Mouse (Mus musculus): Measurements from ENCODE around the gene Slc28a3. TPM values are rescaled to one million over a fixed set of nuclear protein-coding genes. Genes with fewer than 3 reads are reported as not detected.

Gene Slc28a3
- polyA plus RNA-seq (2017; shearing (Covaris generic)), result under 1 TPM in 1 of 2 experiments, not detected in 1; 0.63 TPM

DNA sequence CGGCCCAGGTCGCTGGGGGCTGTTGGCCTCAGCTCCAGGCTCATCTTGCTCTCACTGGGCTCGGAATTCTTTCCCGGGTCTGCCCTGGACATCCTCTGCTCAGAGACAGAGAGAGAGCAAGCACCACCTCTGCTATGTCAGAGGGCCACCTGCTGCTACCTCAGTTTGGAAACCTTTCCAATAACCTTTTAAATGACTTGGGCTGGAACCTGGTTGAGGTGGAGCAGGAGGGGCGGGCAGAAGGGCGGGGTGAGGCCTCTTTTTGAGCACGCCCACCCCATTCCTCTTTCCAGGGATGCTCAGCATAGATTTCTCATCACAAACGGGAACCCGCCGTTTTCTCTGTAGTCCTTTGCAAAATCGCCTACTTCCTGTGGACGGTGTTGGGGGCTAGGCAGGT is at the start of gene Slc28a3:
Slc28a3 (minus strand) TSS at position 162 of the 400 bp plus-strand sequence.
- no peak for ATAC-seq

DNA sequence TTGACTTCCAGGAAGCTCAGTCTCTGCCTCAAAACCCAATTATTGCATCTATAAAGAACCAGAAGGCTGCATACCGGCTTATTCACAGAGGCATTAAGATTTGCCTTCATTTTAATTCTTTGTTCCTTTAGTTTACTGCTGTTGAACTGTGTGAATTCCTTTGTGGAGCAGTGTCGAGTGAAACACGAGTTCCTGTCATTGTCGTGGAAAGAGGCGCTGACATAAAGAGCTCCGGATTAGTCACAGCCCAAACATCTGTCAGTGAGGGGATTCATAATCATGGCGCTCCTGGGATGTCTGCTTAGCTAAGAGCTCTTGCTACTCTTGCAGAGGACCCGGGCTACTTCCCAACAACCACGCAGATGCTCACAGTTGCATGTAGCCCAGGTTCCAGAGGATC is 47.3 kb upstream of the Slc28a3 start:
- no peak for ATAC-seq

GRCm38 (mm10) chr13:58656885-58657284 is 46.2 kb upstream of the Slc28a3 start:
- ATAC-seq, result no peak

- no peak for ATAC-seq
Measured at GRCm38 (mm10) chr13:58655552-58655951, 44.9 kb upstream of the Slc28a3 start.

GRCm38 (mm10) chr13:58640330-58640729 is 29.7 kb upstream of the Slc28a3 start:
- ATAC-seq, result no peak

- no peak for ATAC-seq
Measured at GRCm38 (mm10) chr13:58638950-58639349, 28.3 kb upstream of the Slc28a3 start.

GRCm38 (mm10) chr13:58637360-58638002 is 26.8 kb upstream of the Slc28a3 start:
- ATAC-seq, result no peak

- no peak for ATAC-seq
Measured at GRCm38 (mm10) chr13:58633887-58634286, 23.2 kb upstream of the Slc28a3 start.

DNA sequence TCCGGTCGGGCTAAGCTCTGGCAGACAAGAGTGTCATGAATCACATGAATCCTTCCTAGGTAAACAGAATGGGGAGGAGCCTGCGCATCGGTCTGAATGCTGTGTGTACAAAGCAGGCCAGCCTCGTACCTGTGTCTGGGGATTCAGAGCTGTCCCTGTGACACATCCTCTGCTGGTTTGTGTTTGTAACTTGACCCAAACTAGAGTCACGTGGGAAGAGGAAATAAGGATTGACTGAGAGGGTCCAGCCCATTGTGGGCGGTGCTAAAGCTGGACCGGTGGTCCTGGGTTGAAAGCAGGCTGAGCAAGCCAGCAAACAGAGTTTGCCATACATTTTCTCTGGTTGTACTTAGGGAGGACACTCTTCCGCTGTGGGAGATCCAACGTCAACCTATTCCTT is 20.1 kb upstream of the Slc28a3 start:
- ATAC-seq, result no peak

- ATAC-seq, result no peak
Measured at GRCm38 (mm10) chr13:58629365-58630050, 18.8 kb upstream of the Slc28a3 start.

- ATAC-seq, result no peak
Measured at GRCm38 (mm10) chr13:58622647-58623046, 12.0 kb upstream of the Slc28a3 start.

- no peak for ATAC-seq
Measured at GRCm38 (mm10) chr13:58619301-58619700, 8.6 kb upstream of the Slc28a3 start.

- ATAC-seq, result no peak
Measured at GRCm38 (mm10) chr13:58610059-58610458, 618 bp downstream of the Slc28a3 start.

GRCm38 (mm10) chr13:58601201-58601855 is 9.3 kb downstream of the Slc28a3 start:
- no peak for ATAC-seq

- ATAC-seq, result no peak
Measured at GRCm38 (mm10) chr13:58598578-58598977, 12.1 kb downstream of the Slc28a3 start.

- no peak for ATAC-seq
Measured at GRCm38 (mm10) chr13:58593129-58593528, 17.5 kb downstream of the Slc28a3 start.

GRCm38 (mm10) chr13:58591912-58592311 is 18.8 kb downstream of the Slc28a3 start:
- ATAC-seq, result no peak

DNA sequence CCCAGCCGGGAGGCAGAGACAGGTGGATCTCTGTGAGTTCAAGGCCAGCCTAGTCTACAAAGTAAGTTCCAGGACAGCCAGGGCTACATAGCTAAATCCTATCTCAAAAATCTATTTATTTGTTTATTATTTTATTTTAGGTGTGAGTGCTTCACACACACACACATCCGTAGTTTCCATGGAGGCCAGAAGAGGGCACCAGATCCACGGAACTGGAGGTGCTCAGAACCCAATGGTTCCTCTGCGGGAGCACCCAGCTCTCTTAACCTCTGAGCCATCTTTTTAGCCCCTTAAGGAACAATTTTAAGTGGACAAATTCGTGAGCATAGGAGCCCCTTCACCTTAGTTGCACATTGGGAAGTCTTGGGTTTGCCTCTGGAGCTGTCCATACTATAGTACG is 20.0 kb downstream of the Slc28a3 start:
- no peak for ATAC-seq

- no peak for ATAC-seq
Measured at GRCm38 (mm10) chr13:58589517-58589858, 21.2 kb downstream of the Slc28a3 start.

DNA sequence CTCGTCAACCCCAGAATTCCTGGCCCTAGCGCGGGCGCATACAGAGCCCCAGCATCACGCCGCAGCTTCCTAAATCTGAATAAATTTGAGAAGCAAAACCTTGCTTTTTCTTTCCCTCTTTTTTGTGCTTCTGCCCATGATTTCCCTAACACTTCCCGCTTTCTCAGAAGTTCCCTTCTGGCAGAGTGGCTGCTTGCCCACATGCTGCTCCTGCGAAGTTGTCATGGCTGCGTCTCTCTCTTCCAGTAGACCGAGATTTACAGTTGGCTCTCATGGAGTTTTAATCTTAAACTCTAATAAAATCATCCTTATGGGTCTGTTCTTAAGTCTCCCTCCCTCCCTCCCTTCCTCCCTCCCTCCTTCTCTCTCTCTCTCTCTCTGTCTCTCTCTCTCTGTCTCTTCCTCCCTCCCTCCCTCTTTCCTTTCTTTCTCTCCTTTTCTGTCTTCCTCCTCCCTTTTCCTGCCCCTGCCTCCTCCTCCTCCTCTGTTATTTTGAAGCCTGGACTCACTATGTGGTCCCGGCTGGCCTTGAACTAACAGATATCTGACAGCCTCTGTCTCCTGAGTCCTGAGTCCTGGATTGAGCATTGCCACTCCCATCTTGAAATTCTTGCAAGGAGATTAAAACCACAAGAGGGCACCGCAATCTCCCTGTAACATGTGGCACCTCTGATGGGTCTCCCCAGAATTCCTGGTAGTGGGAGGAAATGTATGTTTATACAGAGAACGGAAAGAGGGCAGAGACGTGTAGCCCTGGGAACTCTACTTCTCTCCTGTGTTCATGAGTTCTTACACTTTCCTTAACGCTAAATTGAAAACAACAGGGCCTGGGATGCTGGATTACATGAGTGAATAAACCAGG is 21.8 kb downstream of the Slc28a3 start:
- no peak for ATAC-seq

- ATAC-seq, result no peak
Measured at GRCm38 (mm10) chr13:58587962-58588361, 22.7 kb downstream of the Slc28a3 start.

DNA sequence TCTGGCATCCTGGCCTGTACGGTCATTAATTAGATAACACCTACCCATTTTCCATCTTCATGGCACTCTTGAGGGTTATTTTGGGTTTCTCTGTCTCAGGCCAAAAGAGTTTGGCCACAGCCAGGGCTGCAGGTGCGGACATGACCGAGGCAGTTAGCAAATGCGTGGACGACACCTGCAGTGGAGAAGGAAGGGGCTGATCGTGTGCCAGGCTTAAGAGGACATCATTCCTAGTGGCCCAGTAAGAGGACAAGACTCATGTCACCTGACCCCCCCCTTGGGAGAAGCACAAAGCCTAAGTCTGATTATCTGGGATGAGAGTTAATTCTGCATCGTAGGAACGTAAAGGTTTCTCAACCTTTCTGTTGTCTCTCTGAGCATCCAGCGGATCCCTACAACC is 44.5 kb downstream of the Slc28a3 start:
- ATAC-seq, result no peak

All from CD4-positive, CD25-positive, alpha-beta regulatory T cell, adult 4 months (primary cell).